Mouse (Mus musculus): ENCODE data around the gene Olfr550. TPM values are rescaled to one million over a fixed set of nuclear protein-coding genes. Genes with fewer than 3 reads are reported as not detected.

The Olfr550 gene
- total RNA-seq (2014; rRNA removed; ENCODE audit: low replicate concordance) (not detected in 2 replicates), polyA plus RNA-seq (2015; fragmentation: Nextera tagmentation; extraction: Ambion mirVana) (not detected in 2 replicates)

GRCm38 (mm10) chr7:102571142-102571541 lies at the start of gene Olfr550:
Gene Olfr550, plus strand, starts transcription at chr7:102571442.
- TF ChIP-seq EP300 (IDR thresholded peaks at IDR 0.05; ENCODE audit: low read depth) (no peak), CTCF (IDR thresholded peaks at IDR 0.05; ENCODE audit: low read depth) (no peak)
- Histone ChIP-seq H3K9me3 (replicated peaks; ENCODE audit: control insufficient read depth, low read length) (no peaks in the 10 kb centered on the region), H3K4me2 (ENCODE audit: low read depth, low read length) (no peak within 1 kb of the TSS), H3K27ac (ENCODE audit: low read depth) (no peak within 1 kb of the TSS), H3K4me1 (ENCODE audit: control insufficient read depth, insufficient read depth) (no peaks in the 10 kb centered on the region), H3K9ac (replicated peaks; ENCODE audit: low read depth, low read length) (no peak within 1 kb of the TSS), H3K36me3 (replicated peaks; ENCODE audit: control insufficient read depth, insufficient read depth, low read length) (no peaks in the 10 kb centered on the region), H3K27me3 (ENCODE audit: control insufficient read depth, insufficient read depth, low read length) (no peaks in the 10 kb centered on the region), H3K4me3 (ENCODE audit: low read depth, low read length) (no peak within 1 kb of the TSS)
- 82% methylated on average over 8 of the region's 8 CpGs for WGBS
- ATAC-seq (ENCODE audit: insufficient read depth, low read depth) (no peak), DNase-seq (ENCODE audit: low spot score) (no peak)

DNA sequence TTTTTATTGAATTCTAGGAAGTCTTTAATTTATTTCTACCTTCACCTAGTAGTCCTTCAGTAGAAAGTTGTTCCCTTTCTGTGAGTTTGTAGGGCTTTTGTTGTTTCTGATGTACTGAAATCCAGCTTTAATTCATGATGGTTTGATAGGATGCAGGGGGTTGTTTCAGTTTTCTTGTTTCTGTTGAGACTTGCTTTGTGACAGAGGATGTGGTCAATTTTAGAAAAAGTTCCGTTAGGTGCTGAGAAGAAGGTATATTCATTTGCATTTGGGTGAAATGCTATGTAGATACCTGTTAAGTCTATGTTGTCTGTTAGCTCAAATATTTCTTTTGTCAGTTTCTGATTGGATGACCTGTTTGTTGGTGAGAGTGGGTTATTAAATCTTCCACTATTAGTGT lies 42.2 kb upstream of the Olfr550 start:
- WGBS = 69% methylated on average over 1 of the region's 1 CpGs
- no peak overlapping the region for H3K27ac ChIP-seq (ENCODE audit: low read depth)
- ATAC-seq (ENCODE audit: insufficient read depth, low read depth) (no peak), DNase-seq (ENCODE audit: low spot score) (no peak)
- no peaks in the 10 kb centered on the region for H3K36me3 ChIP-seq (replicated peaks; ENCODE audit: control insufficient read depth, insufficient read depth, low read length)
- H3K4me2 ChIP-seq (ENCODE audit: low read depth, low read length) = no peak overlapping the region
- no peaks in the 10 kb centered on the region for H3K9me3 ChIP-seq (replicated peaks; ENCODE audit: control insufficient read depth, low read length)
- no peak overlapping the region for H3K9ac ChIP-seq (replicated peaks; ENCODE audit: low read depth, low read length)
- TF ChIP-seq CTCF (IDR thresholded peaks at IDR 0.05; ENCODE audit: low read depth) (no peak), EP300 (IDR thresholded peaks at IDR 0.05; ENCODE audit: low read depth) (no peak)
- H3K4me1 ChIP-seq (ENCODE audit: control insufficient read depth, insufficient read depth) = no peaks in the 10 kb centered on the region
- H3K27me3 ChIP-seq (ENCODE audit: control insufficient read depth, insufficient read depth, low read length) = no peaks in the 10 kb centered on the region
- H3K4me3 ChIP-seq (ENCODE audit: low read depth, low read length) = no peak overlapping the region

DNA sequence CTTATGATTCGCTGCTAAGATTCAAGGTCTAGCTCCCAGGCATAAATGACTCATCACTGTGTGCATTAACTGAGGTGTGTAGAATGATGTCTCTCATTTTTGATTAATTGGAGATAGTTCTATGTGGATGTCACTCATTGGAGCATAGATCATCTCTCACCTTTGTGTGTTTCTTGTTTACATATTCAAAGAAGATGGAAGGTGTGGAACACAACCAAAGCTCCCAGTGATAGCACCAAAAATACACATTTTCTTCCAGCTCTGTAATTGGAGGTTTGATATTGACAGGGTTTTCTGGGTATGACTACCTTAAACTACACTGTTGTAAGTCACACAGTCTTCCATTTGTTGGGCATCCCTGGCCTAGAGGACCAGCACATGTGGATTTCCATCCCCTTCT lies 36.8 kb upstream of the Olfr550 start, which contains the start of gene Olfr547:
Olfr547 (plus strand) TSS at position 301 of the 400 bp plus-strand sequence.
- TF ChIP-seq CTCF (IDR thresholded peaks at IDR 0.05; ENCODE audit: low read depth) = no peak
- no peak for TF ChIP-seq EP300 (IDR thresholded peaks at IDR 0.05; ENCODE audit: low read depth)
- no peak within 1 kb of the TSS for H3K27ac ChIP-seq (ENCODE audit: low read depth)
- ATAC-seq (ENCODE audit: insufficient read depth, low read depth) = no peak
- no peaks in the 10 kb centered on the region for H3K36me3 ChIP-seq (replicated peaks; ENCODE audit: control insufficient read depth, insufficient read depth, low read length)
- no peaks in the 10 kb centered on the region for H3K4me1 ChIP-seq (ENCODE audit: control insufficient read depth, insufficient read depth)
- no peaks in the 10 kb centered on the region for H3K9me3 ChIP-seq (replicated peaks; ENCODE audit: control insufficient read depth, low read length)
- H3K27me3 ChIP-seq (ENCODE audit: control insufficient read depth, insufficient read depth, low read length) = no peaks in the 10 kb centered on the region
- H3K9ac ChIP-seq (replicated peaks; ENCODE audit: low read depth, low read length) = no peak within 1 kb of the TSS
- H3K4me2 ChIP-seq (ENCODE audit: low read depth, low read length) = no peak within 1 kb of the TSS
- no peak within 1 kb of the TSS for H3K4me3 ChIP-seq (ENCODE audit: low read depth, low read length)
- DNase-seq (ENCODE audit: low spot score) = no peak
- WGBS = 63% methylated on average over 1 of the region's 1 CpGs

DNA sequence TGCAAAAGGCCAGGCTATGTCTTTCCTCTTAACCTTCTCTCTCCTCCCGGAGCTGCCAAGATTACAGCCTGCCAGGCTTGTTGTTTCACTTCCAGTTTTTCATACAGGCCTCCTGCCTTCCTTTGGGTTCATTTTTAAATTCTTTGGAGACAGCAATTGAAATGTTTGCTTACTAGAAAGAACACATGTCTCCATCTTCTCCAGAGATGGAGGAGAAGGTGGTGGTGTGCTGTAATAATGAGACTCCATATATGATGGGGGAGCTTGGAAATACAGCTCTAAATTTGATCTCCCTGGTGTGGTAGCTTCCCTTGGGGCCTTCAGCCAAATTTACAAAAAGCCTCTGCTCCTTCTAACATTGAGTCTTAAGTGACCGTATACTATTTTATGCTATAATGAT lies 30.6 kb upstream of the Olfr550 start, which contains the start of gene Olfr548-ps1:
Olfr548-ps1 (plus strand) TSS at position 301 of the 400 bp plus-strand sequence.
- Histone ChIP-seq H3K4me2 (ENCODE audit: low read depth, low read length) (no peak within 1 kb of the TSS), H3K4me3 (ENCODE audit: low read depth, low read length) (no peak within 1 kb of the TSS), H3K4me1 (ENCODE audit: control insufficient read depth, insufficient read depth) (no peaks in the 10 kb centered on the region), H3K27ac (ENCODE audit: low read depth) (no peak within 1 kb of the TSS), H3K9me3 (replicated peaks; ENCODE audit: control insufficient read depth, low read length) (no peaks in the 10 kb centered on the region), H3K36me3 (replicated peaks; ENCODE audit: control insufficient read depth, insufficient read depth, low read length) (no peaks in the 10 kb centered on the region), H3K9ac (replicated peaks; ENCODE audit: low read depth, low read length) (no peak within 1 kb of the TSS), H3K27me3 (ENCODE audit: control insufficient read depth, insufficient read depth, low read length) (no peaks in the 10 kb centered on the region)
- ATAC-seq (ENCODE audit: insufficient read depth, low read depth) (no peak), DNase-seq (ENCODE audit: low spot score) (no peak)
- TF ChIP-seq CTCF (IDR thresholded peaks at IDR 0.05; ENCODE audit: low read depth) (no peak), EP300 (IDR thresholded peaks at IDR 0.05; ENCODE audit: low read depth) (no peak)
- 78% methylated on average over 2 of the region's 2 CpGs for WGBS

DNA sequence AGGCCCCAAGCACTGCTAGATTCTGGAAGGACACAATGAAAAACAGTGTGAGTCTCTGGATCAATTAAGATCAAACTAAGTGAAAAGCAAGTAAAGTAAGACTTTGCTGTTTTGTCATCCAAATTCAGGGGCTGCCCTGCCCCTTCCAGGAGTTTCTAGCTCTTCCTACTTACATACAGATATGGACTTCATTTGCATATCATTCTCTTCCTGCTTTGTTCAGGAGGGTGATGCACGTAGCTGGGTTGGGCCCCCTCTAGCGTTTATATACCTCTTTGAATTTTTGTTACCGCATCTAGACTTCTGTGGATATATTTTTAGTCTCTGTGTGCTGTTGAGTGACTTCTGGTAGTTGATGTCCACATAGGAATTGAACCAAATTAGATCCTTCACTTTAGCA lies 30.0 kb upstream of the Olfr550 start:
- no peak for TF ChIP-seq CTCF (IDR thresholded peaks at IDR 0.05; ENCODE audit: low read depth)
- H3K36me3 ChIP-seq (replicated peaks; ENCODE audit: control insufficient read depth, insufficient read depth, low read length) = no peaks in the 10 kb centered on the region
- H3K4me3 ChIP-seq (ENCODE audit: low read depth, low read length) = no peak overlapping the region
- DNase-seq (ENCODE audit: low spot score) (no peak), ATAC-seq (ENCODE audit: insufficient read depth, low read depth) (no peak)
- WGBS = 31% methylated on average over 3 of the region's 3 CpGs
- no peaks in the 10 kb centered on the region for H3K27me3 ChIP-seq (ENCODE audit: control insufficient read depth, insufficient read depth, low read length)
- H3K4me1 ChIP-seq (ENCODE audit: control insufficient read depth, insufficient read depth) = no peaks in the 10 kb centered on the region
- H3K9me3 ChIP-seq (replicated peaks; ENCODE audit: control insufficient read depth, low read length) = no peaks in the 10 kb centered on the region
- H3K4me2 ChIP-seq (ENCODE audit: low read depth, low read length) = no peak overlapping the region
- H3K27ac ChIP-seq (ENCODE audit: low read depth) = no peak overlapping the region
- no peak overlapping the region for H3K9ac ChIP-seq (replicated peaks; ENCODE audit: low read depth, low read length)

DNA sequence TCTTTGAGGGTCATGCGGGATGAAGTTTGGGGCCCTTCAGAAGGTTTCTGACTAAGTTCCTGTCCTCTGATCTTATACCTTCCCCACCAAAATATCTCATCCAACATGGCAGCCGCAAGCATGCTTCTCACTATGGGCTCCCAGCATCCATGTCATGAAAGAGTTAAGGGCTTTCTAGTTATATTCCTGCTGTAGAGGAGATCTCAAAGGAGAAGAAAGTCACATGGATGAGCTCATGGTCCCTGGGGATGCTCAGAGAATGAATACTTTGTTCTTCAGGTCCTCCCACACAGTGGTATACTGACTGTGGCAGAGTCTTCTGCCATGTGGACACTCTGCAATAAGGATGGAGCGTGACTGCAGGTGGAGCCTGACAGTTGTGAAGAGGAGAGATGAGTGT lies 21.7 kb upstream of the Olfr550 start, which contains the start of gene Olfr549:
Olfr549 (plus strand) TSS at position 301 of the 400 bp plus-strand sequence.
- Histone ChIP-seq H3K27ac (ENCODE audit: low read depth) (no peak within 1 kb of the TSS), H3K4me2 (ENCODE audit: low read depth, low read length) (no peak within 1 kb of the TSS), H3K9me3 (replicated peaks; ENCODE audit: control insufficient read depth, low read length) (no peaks in the 10 kb centered on the region), H3K36me3 (replicated peaks; ENCODE audit: control insufficient read depth, insufficient read depth, low read length) (no peaks in the 10 kb centered on the region), H3K4me1 (ENCODE audit: control insufficient read depth, insufficient read depth) (no peaks in the 10 kb centered on the region), H3K4me3 (ENCODE audit: low read depth, low read length) (no peak within 1 kb of the TSS), H3K27me3 (ENCODE audit: control insufficient read depth, insufficient read depth, low read length) (no peaks in the 10 kb centered on the region), H3K9ac (replicated peaks; ENCODE audit: low read depth, low read length) (no peak within 1 kb of the TSS)
- 76% methylated on average over 3 of the region's 3 CpGs for WGBS
- TF ChIP-seq CTCF (IDR thresholded peaks at IDR 0.05; ENCODE audit: low read depth) (no peak), EP300 (IDR thresholded peaks at IDR 0.05; ENCODE audit: low read depth) (no peak)
- DNase-seq (ENCODE audit: low spot score) (no peak), ATAC-seq (ENCODE audit: insufficient read depth, low read depth) (no peak)

Data from heart, postnatal 0 days (tissue).